Mouse (Mus musculus) left cerebral cortex, adult 11 months (tissue): ENCODE data around the gene Smco2.
"Not testable (repeated sequence)": the region's sequence is repeated elsewhere in the genome, so short reads cannot be mapped to it uniquely, and the experiment has no call there.

Experiments
- DNase-seq: peaks from one replicate; pipeline ENCODE4 v3.0.0; 2022; ENCODE audit warnings: low spot score

The Smco2 gene

GRCm38 (mm10) chr6:146857386-146857785 lies 7.5 kb downstream of the Smco2 start:
- no peak for DNase-seq

- DNase-seq: no peak
Observed at GRCm38 (mm10) chr6:146863154-146863553, 13.2 kb downstream of the Smco2 start.

GRCm38 (mm10) chr6:146864370-146864769 lies 14.5 kb downstream of the Smco2 start:
- not testable (repeated sequence) for DNase-seq

- DNase-seq: no peak
Observed at GRCm38 (mm10) chr6:146865701-146866100, 15.8 kb downstream of the Smco2 start.

- DNase-seq: no peak
Observed at GRCm38 (mm10) chr6:146871975-146872374, 22.1 kb downstream of the Smco2 start.

GRCm38 (mm10) chr6:146874415-146874814 lies 24.5 kb downstream of the Smco2 start:
- DNase-seq: no peak

GRCm38 (mm10) chr6:146876820-146877219 lies 26.9 kb downstream of the Smco2 start:
- no peak for DNase-seq

- DNase-seq: peak; percentile 74
Observed at GRCm38 (mm10) chr6:146877425-146878045, 27.6 kb downstream of the Smco2 start.

- DNase-seq: no peak
Observed at GRCm38 (mm10) chr6:146878926-146879325, 29.0 kb downstream of the Smco2 start.

- DNase-seq: no peak
Observed at GRCm38 (mm10) chr6:146879856-146880255, 30.0 kb downstream of the Smco2 start.

GRCm38 (mm10) chr6:146880296-146880695 lies 30.4 kb downstream of the Smco2 start:
- no peak for DNase-seq

GRCm38 (mm10) chr6:146881896-146882770 lies 32.2 kb downstream of the Smco2 start:
- DNase-seq: no peak

GRCm38 (mm10) chr6:146883426-146883825 lies 33.5 kb downstream of the Smco2 start:
- DNase-seq: no peak

GRCm38 (mm10) chr6:146884171-146884570 lies 34.3 kb downstream of the Smco2 start:
- DNase-seq: no peak

GRCm38 (mm10) chr6:146884851-146885250 lies 34.9 kb downstream of the Smco2 start:
- no peak for DNase-seq

- peak; percentile 89 for DNase-seq
Observed at GRCm38 (mm10) chr6:146887958-146888659, 38.2 kb downstream of the Smco2 start, which contains the start of gene Ppfibp1. Gene Ppfibp1, plus strand, starts transcription at chr6:146888487.

- no peak for DNase-seq
Observed at GRCm38 (mm10) chr6:146888660-146889490, 39.0 kb downstream of the Smco2 start.

- no peak for DNase-seq
Observed at GRCm38 (mm10) chr6:146890215-146890614, 40.3 kb downstream of the Smco2 start.

GRCm38 (mm10) chr6:146890633-146891032 lies 40.7 kb downstream of the Smco2 start:
- DNase-seq: no peak

- no peak for DNase-seq
Observed at GRCm38 (mm10) chr6:146893890-146894289, 44.0 kb downstream of the Smco2 start.

- DNase-seq: no peak
Observed at GRCm38 (mm10) chr6:146898709-146899108, 48.8 kb downstream of the Smco2 start.

GRCm38 (mm10) chr6:146899647-146900046 lies 49.7 kb downstream of the Smco2 start:
- no peak for DNase-seq
